Mouse (Mus musculus): ENCODE measurements around the gene BC048562. TPM values are rescaled to one million over a fixed set of nuclear protein-coding genes. Genes with fewer than 3 reads are reported as not detected.

BC048562 gene
- polyA plus RNA-seq, 1 experiment from 2014 or later: not detected

DNA sequence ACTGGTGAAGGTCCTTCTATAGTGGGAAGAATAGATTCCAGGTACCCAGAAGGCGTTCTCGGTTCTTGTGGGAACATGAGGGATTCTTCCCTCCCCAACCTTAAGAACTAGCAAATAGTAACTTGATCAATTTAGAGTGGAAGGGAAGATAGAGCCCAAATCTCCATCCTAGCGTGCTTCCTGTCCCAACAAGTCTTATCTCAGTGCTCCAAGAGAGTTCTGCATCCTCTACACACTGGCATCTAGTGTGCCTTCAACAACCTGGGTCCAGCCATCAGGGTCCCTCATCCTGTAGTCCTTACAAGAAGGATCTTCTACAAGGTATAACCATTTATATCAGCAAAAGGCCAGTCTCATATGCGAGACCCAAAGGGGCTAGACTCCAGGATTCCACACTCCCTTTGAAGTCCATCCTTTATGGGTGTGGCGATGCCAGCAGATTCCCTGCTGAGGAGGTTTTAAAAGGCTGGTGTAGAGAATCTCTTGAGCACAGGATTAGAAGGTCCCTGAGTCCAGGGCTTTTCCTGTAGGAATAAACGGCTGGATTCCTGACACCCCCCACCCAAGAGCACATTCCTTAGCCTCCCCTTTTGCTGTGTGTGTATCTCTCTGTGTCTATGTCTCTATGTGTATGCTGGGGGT, 15.4 kb downstream of the BC048562 start:
- peaks cover 52% of the 10 kb centered on the region for H3K4me1 ChIP-seq
- H3K9me3 ChIP-seq (replicated peaks): no peaks in the 10 kb centered on the region
- peak overlapping the region; percentile 85 for H3K4me2 ChIP-seq
- H3K9ac ChIP-seq: peak overlapping the region; percentile 81
- H3K36me3 ChIP-seq (ENCODE audit: poor library complexity, severe bottlenecking): peaks cover 20% of the 10 kb centered on the region
- H3K27me3 ChIP-seq: no peaks in the 10 kb centered on the region
- H3K4me3 ChIP-seq: peak overlapping the region; percentile 62
- H3K27ac ChIP-seq: peak overlapping the region; percentile 96
- 47% methylated on average over 6 of the region's 6 CpGs for WGBS
- ATAC-seq: no peak

DNA sequence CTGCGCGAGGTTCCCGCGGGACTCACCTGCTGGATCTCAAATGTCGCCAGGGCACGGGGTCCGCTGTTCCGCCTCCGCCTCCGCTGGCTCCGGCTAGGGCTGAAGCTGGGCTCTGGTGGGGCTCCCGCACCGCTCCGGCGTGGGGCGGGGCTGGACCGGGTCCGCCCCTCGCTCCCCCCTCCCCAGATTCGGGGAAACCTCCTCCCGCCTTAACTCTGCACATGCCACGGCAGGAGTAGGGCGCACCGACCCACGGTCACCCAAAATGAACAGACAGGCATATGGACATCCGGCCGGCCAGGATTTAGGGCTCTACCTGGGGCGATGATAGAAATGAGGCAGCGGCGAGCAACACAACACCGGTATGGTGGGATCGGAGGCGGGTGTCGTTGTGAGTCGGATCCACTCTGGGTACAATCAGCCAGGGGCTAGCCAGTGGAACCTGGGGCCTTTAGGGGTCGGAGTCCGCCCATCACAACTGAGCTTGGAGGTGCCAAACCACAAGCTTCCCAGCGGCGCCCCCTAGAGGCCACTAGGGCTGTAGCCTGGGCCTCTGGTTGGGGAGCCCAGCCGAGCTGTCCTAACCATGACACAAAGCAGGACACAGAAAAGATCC, 16.1 kb downstream of the BC048562 start:
- peak overlapping the region; percentile 81 for H3K9ac ChIP-seq
- ATAC-seq: peak; percentile 79
- peaks cover 17% of the 10 kb centered on the region for H3K36me3 ChIP-seq (ENCODE audit: poor library complexity, severe bottlenecking)
- H3K27me3 ChIP-seq: no peaks in the 10 kb centered on the region
- peak overlapping the region; percentile 96 for H3K27ac ChIP-seq
- peaks cover 52% of the 10 kb centered on the region for H3K4me1 ChIP-seq
- H3K4me3 ChIP-seq: peak overlapping the region; percentile 62
- peak overlapping the region; percentile 85 for H3K4me2 ChIP-seq
- under 1% methylated on average over 40 of the region's 40 CpGs for WGBS
- H3K9me3 ChIP-seq (replicated peaks): no peaks in the 10 kb centered on the region

DNA sequence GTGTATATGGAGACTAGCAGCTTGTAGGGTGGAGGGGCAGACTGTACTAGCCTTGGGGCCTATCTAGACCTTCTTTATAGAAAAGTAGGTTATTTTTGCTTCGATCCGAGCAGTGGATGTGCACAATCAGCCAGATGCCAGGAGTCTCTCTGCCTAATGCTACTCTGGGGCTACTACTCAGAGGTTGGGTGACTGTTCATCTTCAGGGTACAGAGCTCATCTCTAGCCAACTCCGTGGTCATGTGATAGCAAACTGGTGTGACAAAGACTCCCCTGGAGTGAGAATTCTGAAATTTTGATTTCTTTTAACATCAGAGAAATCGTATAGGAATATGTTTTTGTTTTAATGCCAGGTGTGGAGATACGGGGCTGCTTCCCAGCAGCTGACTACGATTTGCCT, 16.6 kb downstream of the BC048562 start:
- Histone ChIP-seq H3K36me3 (ENCODE audit: poor library complexity, severe bottlenecking) (peaks cover 12% of the 10 kb centered on the region), H3K4me1 (peaks cover 52% of the 10 kb centered on the region), H3K4me3 (peak overlapping the region; percentile 62), H3K9me3 (replicated peaks) (no peaks in the 10 kb centered on the region), H3K9ac (peak overlapping the region; percentile 81), H3K27ac (peak overlapping the region; percentile 96), H3K4me2 (peak overlapping the region; percentile 85), H3K27me3 (no peaks in the 10 kb centered on the region)
- WGBS: 43% methylated on average over 6 of the region's 6 CpGs
- ATAC-seq: no peak; the same call in 1 of the 2 replicates

DNA sequence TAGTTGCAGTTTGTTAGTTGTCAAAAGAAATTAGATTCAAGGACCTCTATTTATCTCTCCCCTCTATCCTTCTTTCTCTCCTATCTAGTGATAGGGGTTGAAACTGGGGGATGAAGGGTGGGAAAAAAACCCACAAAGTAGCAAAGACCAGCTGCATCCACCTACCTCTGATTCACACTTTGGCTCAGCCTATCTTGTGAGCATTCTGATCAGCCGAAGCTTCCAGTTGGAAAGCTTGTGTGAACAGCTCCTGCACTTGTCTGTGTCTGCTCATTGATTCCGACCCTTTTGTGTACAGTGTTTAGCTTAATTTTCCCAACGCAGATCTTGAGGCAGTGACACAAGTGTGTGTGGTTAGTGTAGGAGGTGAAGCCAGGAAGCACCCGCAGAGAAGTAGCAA, 17.2 kb downstream of the BC048562 start:
- ATAC-seq: no peak
- Histone ChIP-seq H3K27me3 (no peaks in the 10 kb centered on the region), H3K36me3 (ENCODE audit: poor library complexity, severe bottlenecking) (peaks cover 7% of the 10 kb centered on the region), H3K4me1 (peaks cover 52% of the 10 kb centered on the region), H3K27ac (peak overlapping the region; percentile 96), H3K9ac (peak overlapping the region; percentile 27; the same call in 1 of the 2 replicates), H3K9me3 (replicated peaks) (no peaks in the 10 kb centered on the region), H3K4me3 (no peak overlapping the region), H3K4me2 (peak overlapping the region; percentile 85; the same call in 1 of the 2 replicates)
- 83% methylated on average over 4 of the region's 4 CpGs for WGBS

- no peak overlapping the region for H3K9ac ChIP-seq
- no peak overlapping the region for H3K4me2 ChIP-seq
- no peaks in the 10 kb centered on the region for H3K27me3 ChIP-seq
- no peaks in the 10 kb centered on the region for H3K36me3 ChIP-seq (ENCODE audit: poor library complexity, severe bottlenecking)
- H3K27ac ChIP-seq: no peak overlapping the region
- H3K4me1 ChIP-seq: peaks cover 45% of the 10 kb centered on the region
- 85% methylated on average over 6 of the region's 6 CpGs for WGBS
- no peak overlapping the region for H3K4me3 ChIP-seq
- no peak for ATAC-seq
- no peaks in the 10 kb centered on the region for H3K9me3 ChIP-seq (replicated peaks)
These were observed 18.1 kb downstream of the BC048562 start for GRCm38 (mm10) chr9:108454429-108454828.

DNA sequence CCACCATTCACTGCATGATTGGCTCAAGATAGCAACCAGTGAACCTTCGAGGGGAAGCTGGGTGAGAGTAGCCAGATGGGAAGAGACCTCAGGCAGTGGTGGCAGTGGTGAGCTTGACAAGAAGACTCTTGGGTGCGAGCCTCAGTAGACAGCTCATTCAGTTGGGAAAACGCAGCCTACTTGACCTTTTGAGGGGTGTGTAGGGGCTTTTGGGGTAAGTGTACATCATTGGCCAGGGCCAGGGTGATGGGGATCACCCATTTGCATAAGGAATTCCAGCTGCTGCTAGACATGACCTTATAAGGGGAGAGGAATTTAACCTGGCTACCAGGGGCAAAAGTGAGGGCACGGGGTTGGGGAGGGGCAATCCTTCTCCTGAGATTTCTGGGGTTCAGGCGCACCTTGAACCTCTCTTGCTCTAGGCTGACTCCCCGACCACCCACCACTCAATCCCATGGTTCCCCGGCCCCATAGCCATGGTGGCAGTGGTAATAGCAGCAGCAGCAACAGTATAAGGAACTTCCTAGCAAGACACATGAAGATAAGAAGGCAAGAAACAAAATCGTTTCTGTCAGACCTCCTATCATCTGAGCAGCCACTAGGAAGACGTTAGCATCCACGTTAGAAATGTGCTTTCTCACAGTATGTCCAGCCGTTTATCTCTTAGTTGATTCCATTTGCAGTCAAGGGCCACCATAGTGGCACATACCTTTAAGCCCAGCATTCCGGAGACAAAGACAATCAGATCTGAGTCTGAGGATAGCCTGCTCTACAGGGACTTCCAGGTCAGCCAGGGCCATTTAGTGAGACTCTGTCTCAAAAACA, 19.7 kb downstream of the BC048562 start:
- no peak for ATAC-seq
- 78% methylated on average over 12 of the region's 12 CpGs for WGBS
- H3K4me1 ChIP-seq: peaks cover 35% of the 10 kb centered on the region
- no peak overlapping the region for H3K9ac ChIP-seq
- H3K9me3 ChIP-seq (replicated peaks): no peaks in the 10 kb centered on the region
- H3K4me3 ChIP-seq: no peak overlapping the region
- no peak overlapping the region for H3K4me2 ChIP-seq
- no peak overlapping the region for H3K27ac ChIP-seq
- no peaks in the 10 kb centered on the region for H3K27me3 ChIP-seq
- no peaks in the 10 kb centered on the region for H3K36me3 ChIP-seq (ENCODE audit: poor library complexity, severe bottlenecking)

DNA sequence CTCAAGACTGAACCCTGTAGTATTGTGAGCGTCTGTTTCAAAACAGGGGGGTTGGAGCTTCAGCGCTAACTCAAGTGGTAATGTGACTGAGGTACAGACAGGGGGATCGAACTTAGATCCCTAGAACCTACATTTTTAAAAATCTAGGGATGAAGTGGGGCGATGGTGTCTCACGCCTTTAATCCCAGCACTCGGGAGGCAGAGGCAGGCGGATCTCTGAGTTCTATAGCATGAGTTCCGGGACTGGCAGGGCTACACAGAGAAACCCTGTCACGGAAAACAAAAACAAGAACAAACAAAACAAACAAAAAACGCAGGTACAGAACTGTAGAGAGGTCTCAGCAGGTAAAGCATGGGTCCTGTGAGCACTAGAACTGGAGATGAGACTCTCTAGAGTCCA, 20.7 kb downstream of the BC048562 start:
- 86% methylated on average over 10 of the region's 10 CpGs for WGBS
- no peak overlapping the region for H3K4me2 ChIP-seq
- no peak overlapping the region for H3K27ac ChIP-seq
- H3K9me3 ChIP-seq (replicated peaks): no peaks in the 10 kb centered on the region
- H3K9ac ChIP-seq: no peak overlapping the region
- no peak overlapping the region for H3K4me3 ChIP-seq
- no peaks in the 10 kb centered on the region for H3K36me3 ChIP-seq (ENCODE audit: poor library complexity, severe bottlenecking)
- no peaks in the 10 kb centered on the region for H3K27me3 ChIP-seq
- ATAC-seq: no peak
- H3K4me1 ChIP-seq: peaks cover 35% of the 10 kb centered on the region

GRCm38 (mm10) chr9:108459939-108460318, 23.6 kb downstream of the BC048562 start:
- H3K4me2 ChIP-seq: peak overlapping the region; percentile 85
- no peak overlapping the region for H3K9ac ChIP-seq
- peak overlapping the region; percentile 72; the same call in 1 of the 2 replicates for H3K27ac ChIP-seq
- H3K36me3 ChIP-seq (ENCODE audit: poor library complexity, severe bottlenecking): peaks cover 22% of the 10 kb centered on the region
- peak; percentile 27 for ATAC-seq
- no peaks in the 10 kb centered on the region for H3K9me3 ChIP-seq (replicated peaks)
- H3K4me3 ChIP-seq: peak overlapping the region; percentile 85
- H3K27me3 ChIP-seq: no peaks in the 10 kb centered on the region
- H3K4me1 ChIP-seq: peaks cover 18% of the 10 kb centered on the region
- WGBS: 90% methylated on average over 1 of the region's 1 CpGs

DNA sequence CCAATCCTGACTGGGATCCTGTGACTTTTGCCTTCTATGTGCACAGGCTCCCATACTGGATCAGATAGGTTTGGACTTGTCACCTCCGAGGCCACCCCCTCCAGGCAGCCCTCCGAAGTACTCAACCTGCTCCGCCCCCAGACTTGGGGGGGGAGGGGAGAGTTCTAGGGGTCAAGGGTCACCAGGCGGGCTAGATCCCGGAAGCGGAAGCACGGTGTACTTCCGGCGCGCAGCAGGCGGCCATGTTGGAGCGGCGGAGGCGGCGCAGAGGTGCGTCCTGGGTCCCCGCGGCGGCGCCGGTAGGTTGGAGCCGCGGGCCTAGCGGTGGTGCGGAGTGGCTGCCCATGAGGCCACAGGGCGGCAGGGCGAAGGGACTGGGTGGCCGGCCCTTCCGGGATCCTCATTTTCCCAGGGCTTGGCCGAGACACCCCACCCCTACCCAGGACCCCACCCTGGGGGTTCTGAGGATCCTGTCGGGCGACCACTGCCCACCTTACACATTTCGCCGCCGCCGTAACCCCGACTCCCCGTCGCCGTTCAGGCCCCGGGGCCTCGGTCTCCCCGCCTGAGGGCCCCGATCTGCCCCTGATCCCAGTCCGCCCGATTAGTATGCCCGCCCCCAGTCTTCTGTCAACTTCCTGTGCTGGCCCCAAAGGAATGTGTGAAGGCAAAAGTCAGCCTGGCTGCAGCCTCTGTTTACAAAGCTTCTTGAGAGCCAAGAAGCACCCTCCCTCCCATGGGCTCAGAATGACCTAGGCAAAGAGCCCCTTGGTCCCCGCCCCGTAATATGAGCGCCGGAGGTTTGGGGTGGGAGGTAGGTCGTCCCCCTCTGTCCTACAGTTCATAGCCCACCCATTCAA, 24.3 kb downstream of the BC048562 start, which contains the start of gene Ccdc71:
Gene Ccdc71, plus strand, starts transcription at position 209 of the 860 bp plus-strand sequence.
- peak within 1 kb of the TSS; percentile 85 for H3K4me2 ChIP-seq
- peaks cover 28% of the 10 kb centered on the region for H3K36me3 ChIP-seq (ENCODE audit: poor library complexity, severe bottlenecking)
- ATAC-seq: peak; percentile 85
- no peaks in the 10 kb centered on the region for H3K9me3 ChIP-seq (replicated peaks)
- peaks cover 18% of the 10 kb centered on the region for H3K4me1 ChIP-seq
- peak within 1 kb of the TSS; percentile 72 for H3K27ac ChIP-seq
- peak within 1 kb of the TSS; percentile 79 for H3K9ac ChIP-seq
- peak within 1 kb of the TSS; percentile 85 for H3K4me3 ChIP-seq
- H3K27me3 ChIP-seq: no peaks in the 10 kb centered on the region
- under 1% methylated on average over 52 of the region's 52 CpGs for WGBS

GRCm38 (mm10) chr9:108461181-108461631, 24.9 kb downstream of the BC048562 start, which contains the start of gene Klhdc8b:
Klhdc8b (minus strand) TSS chr9:108461581.
- no peaks in the 10 kb centered on the region for H3K9me3 ChIP-seq (replicated peaks)
- peak within 1 kb of the TSS; percentile 85 for H3K4me3 ChIP-seq
- peak within 1 kb of the TSS; percentile 85 for H3K4me2 ChIP-seq
- peaks cover 34% of the 10 kb centered on the region for H3K36me3 ChIP-seq (ENCODE audit: poor library complexity, severe bottlenecking)
- peak within 1 kb of the TSS; percentile 72 for H3K27ac ChIP-seq
- peaks cover 18% of the 10 kb centered on the region for H3K4me1 ChIP-seq
- H3K27me3 ChIP-seq: no peaks in the 10 kb centered on the region
- ATAC-seq: peak; percentile 20; the same call in 1 of the 2 replicates
- H3K9ac ChIP-seq: peak within 1 kb of the TSS; percentile 79
- WGBS: 23% methylated on average over 11 of the region's 11 CpGs

GRCm38 (mm10) chr9:108461675-108462074, 25.4 kb downstream of the BC048562 start:
- Histone ChIP-seq H3K4me1 (peaks cover 18% of the 10 kb centered on the region), H3K9ac (peak overlapping the region; percentile 79), H3K36me3 (ENCODE audit: poor library complexity, severe bottlenecking) (peaks cover 38% of the 10 kb centered on the region), H3K27ac (no peak overlapping the region), H3K9me3 (replicated peaks) (no peaks in the 10 kb centered on the region), H3K4me2 (peak overlapping the region; percentile 85), H3K27me3 (no peaks in the 10 kb centered on the region), H3K4me3 (peak overlapping the region; percentile 85)
- 90% methylated on average over 5 of the region's 5 CpGs for WGBS
- no peak for ATAC-seq

Measured in forebrain, embryonic 13.5 days (tissue).